Mouse (Mus musculus) kidney, adult 2 months (tissue): ENCODE results near the gene Rfwd3. TPM values are rescaled to one million over a fixed set of nuclear protein-coding genes. Genes with fewer than 3 reads are reported as not detected.

Experiments
- DNase-seq: peaks from one replicate; pipeline ENCODE4 v3.0.0; 2021
- H3K27ac ChIP-seq: fragments of 200-500 bp; 2 replicates; pipeline ENCODE4 v1.5.1; 2012; ENCODE audit warnings: low read depth, low read length, control low read depth, inconsistent platforms; ENCODE audit not compliant: insufficient read depth
- H3K27me3 ChIP-seq: fragments of 200-500 bp; replicated peaks from 2 replicates; pipeline ENCODE4 v1.6.1; 2012; ENCODE audit warnings: mild to moderate bottlenecking, moderate library complexity, low read length, inconsistent platforms; ENCODE audit not compliant: control insufficient read depth, insufficient read depth
- H3K36me3 ChIP-seq: fragments of 200-500 bp; 2 replicates; pipeline ENCODE4 v1.6.1; 2012; ENCODE audit warnings: mild to moderate bottlenecking, moderate library complexity, low read length, inconsistent platforms; ENCODE audit not compliant: control insufficient read depth, insufficient read depth
- H3K4me1 ChIP-seq: fragments of 200-500 bp; 2 replicates; pipeline ENCODE4 v1.6.1; 2011; ENCODE audit warnings: low read length; ENCODE audit not compliant: control insufficient read depth, insufficient read depth
- H3K4me3 ChIP-seq: fragments of 200-500 bp; 2 replicates; pipeline ENCODE4 v1.5.1; 2011; ENCODE audit warnings: mild to moderate bottlenecking, low read depth, low read length, control low read depth; ENCODE audit not compliant: insufficient read depth
- CTCF ChIP-seq: fragments of 200-500 bp; conservative IDR thresholded peaks from 2 replicates; pipeline ENCODE4 v1.5.1; 2011; ENCODE audit warnings: low read depth, mild to moderate bottlenecking, control low read depth, low read length, moderate library complexity, mixed read lengths; ENCODE audit not compliant: insufficient read depth, insufficient read length
- POLR2A ChIP-seq: fragments of 200-500 bp; IDR thresholded peaks from one replicate; pipeline ENCODE4 v1.6.1; 2011; ENCODE audit warnings: low read depth, low read length, control low read depth
- WGBS: fragments of 180-500 bp; shearing (Covaris S2); methylation state at CpG from one replicate; pipeline ENCODE4 v1.1.7; 2018; 5-methylcytosine and 5-hydroxymethylcytosine counted together
- polyA plus RNA-seq: library from polyadenylated mRNA; depleted of rRNA; stranded (reverse); fragments of >200 nt; gene quantifications from 2 replicates; pipeline ENCODE4 v1.2.3, GENCODE M21; 2012; rRNA removed

The Rfwd3 gene
- polyA plus RNA-seq = 11.3 and 11.6 TPM in 2 replicates

- H3K4me3 ChIP-seq = peak within 1 kb of the TSS; percentile 81
- no peaks in the 10 kb centered on the region for H3K27me3 ChIP-seq
- TF ChIP-seq POLR2A (peak; percentile 60), CTCF (no peak)
- no peaks in the 10 kb centered on the region; the same call in 1 of the 2 replicates for H3K36me3 ChIP-seq
- H3K4me1 ChIP-seq = 0 out of 2 replicates have a peak, but pooled peaks cover 2% of the 10 kb centered on the region
- WGBS = under 1% methylated on average over 67 of the region's 67 CpGs
- H3K27ac ChIP-seq = peak within 1 kb of the TSS; percentile 65
- DNase-seq = peak; percentile 99
Measured at GRCm38 (mm10) chr8:111299821-111300568, at the start of gene Rfwd3. Rfwd3 (minus strand) TSS chr8:111300222.

DNA sequence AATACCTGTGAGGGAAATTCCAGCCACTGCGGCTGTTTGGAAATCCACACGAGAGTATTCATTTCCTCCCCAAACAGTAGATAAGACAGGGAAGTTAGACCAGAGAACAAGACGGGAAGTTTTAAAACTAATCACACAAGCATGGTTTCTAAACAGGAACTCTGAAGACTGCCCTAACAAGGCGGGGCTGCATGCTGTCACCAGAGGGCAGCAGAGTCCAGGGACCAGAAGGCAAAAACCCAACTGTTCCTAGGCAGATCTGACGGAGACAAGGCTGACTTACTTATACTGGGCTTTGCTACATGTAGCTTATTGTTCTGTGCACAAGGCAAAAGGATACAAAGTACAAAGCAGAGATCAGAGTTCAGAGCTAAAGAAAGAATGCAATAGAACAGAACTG is 43.2 kb upstream of the Rfwd3 start:
- WGBS = 7% methylated on average over 5 of the region's 5 CpGs
- TF ChIP-seq CTCF = peak; percentile 98
- TF ChIP-seq POLR2A = no peak
- Histone ChIP-seq H3K27me3 (no peaks in the 10 kb centered on the region), H3K36me3 (no peaks in the 10 kb centered on the region), H3K27ac (no peak overlapping the region), H3K4me1 (peaks cover 2% of the 10 kb centered on the region; the same call in 1 of the 2 replicates), H3K4me3 (no peak overlapping the region)
- peak; percentile 85 for DNase-seq

DNA sequence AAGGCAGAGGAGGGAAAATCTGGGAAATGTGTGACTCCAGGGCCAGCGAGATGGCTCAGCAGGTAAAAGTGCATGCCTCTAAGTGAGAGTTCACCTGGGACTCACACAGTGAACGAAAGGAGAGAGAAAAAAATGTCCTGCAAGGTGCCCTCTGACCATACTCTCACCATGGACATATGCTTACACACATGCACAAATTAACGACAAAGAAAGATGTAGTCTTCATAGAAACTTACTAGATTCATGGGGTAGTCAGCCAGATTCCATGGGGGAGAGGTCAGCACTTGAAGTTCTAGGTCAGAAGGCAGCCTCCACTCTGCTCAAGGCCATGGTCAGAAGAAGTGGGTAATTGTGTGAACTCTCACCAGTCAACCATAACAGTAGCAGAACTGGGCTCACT is 40.2 kb upstream of the Rfwd3 start:
- WGBS = 66% methylated on average over 3 of the region's 3 CpGs
- no peak for TF ChIP-seq CTCF
- no peak for TF ChIP-seq POLR2A
- Histone ChIP-seq H3K4me3 (no peak overlapping the region), H3K27me3 (no peaks in the 10 kb centered on the region), H3K36me3 (no peaks in the 10 kb centered on the region), H3K4me1 (peaks cover 2% of the 10 kb centered on the region; the same call in 1 of the 2 replicates), H3K27ac (no peak overlapping the region)
- DNase-seq = no peak

GRCm38 (mm10) chr8:111338370-111339208 is 38.6 kb upstream of the Rfwd3 start:
- no peak for DNase-seq
- TF ChIP-seq POLR2A (no peak), CTCF (no peak)
- H3K27me3 ChIP-seq = no peaks in the 10 kb centered on the region
- peak overlapping the region; percentile 74; the same call in 1 of the 2 replicates for H3K4me3 ChIP-seq
- peaks cover 2% of the 10 kb centered on the region; the same call in 1 of the 2 replicates for H3K4me1 ChIP-seq
- 40% methylated on average over 12 of the region's 12 CpGs for WGBS
- H3K36me3 ChIP-seq = no peaks in the 10 kb centered on the region
- 0 out of 2 replicates have a peak overlapping the region, but pooled peaks have one; percentile 36 for H3K27ac ChIP-seq

- TF ChIP-seq POLR2A (no peak), CTCF (no peak)
- DNase-seq = peak; percentile 74
- H3K36me3 ChIP-seq = no peaks in the 10 kb centered on the region
- peak within 1 kb of the TSS; percentile 36 for H3K27ac ChIP-seq
- peaks cover 2% of the 10 kb centered on the region; the same call in 1 of the 2 replicates for H3K4me1 ChIP-seq
- peak within 1 kb of the TSS; percentile 74 for H3K4me3 ChIP-seq
- under 1% methylated on average over 29 of the region's 29 CpGs for WGBS
- H3K27me3 ChIP-seq = no peaks in the 10 kb centered on the region
Measured at GRCm38 (mm10) chr8:111337890-111338347, 37.9 kb upstream of the Rfwd3 start, which contains the start of gene Mlkl. Mlkl (minus strand) TSS chr8:111338177.

DNA sequence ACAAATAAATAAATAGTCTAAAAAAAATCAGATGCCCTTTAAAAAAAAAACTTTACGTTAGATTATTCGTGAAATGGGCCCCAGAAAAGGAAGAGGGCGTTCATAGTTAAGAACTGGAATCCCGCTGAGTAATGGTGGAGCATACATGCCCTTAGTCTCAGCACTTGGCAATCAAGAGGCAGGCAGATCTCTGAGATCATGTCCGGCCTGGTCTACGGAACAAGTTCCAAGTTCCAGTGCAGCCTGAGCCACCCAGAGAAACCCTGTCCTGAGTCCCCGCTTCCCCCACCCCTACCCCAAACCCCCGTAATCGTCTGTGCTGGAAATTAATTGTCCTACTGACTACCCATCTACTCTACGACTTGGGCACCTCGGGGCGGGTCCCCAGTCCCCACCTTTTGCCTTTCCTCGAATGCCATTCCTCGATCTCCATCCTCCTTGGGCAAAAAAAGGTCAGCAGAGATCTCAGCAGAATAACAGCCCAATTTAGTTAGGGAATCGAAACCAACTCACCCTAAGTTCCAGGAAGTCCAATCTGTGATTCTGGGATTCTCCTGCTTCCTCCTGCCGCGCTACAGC is 37.4 kb upstream of the Rfwd3 start:
- TF ChIP-seq CTCF (no peak), POLR2A (no peak)
- 20% methylated on average over 17 of the region's 17 CpGs for WGBS
- no peak overlapping the region; the same call in 1 of the 2 replicates for H3K27ac ChIP-seq

GRCm38 (mm10) chr8:111336692-111337091 is 36.7 kb upstream of the Rfwd3 start:
- TF ChIP-seq CTCF (no peak), POLR2A (no peak)
- no peaks in the 10 kb centered on the region for H3K27me3 ChIP-seq
- 0 out of 2 replicates have a peak overlapping the region, but pooled peaks have one; percentile 15 for H3K4me3 ChIP-seq
- H3K36me3 ChIP-seq = no peaks in the 10 kb centered on the region
- no peak for DNase-seq
- 89% methylated on average over 4 of the region's 4 CpGs for WGBS
- peaks cover 2% of the 10 kb centered on the region; the same call in 1 of the 2 replicates for H3K4me1 ChIP-seq
- H3K27ac ChIP-seq = no peak overlapping the region

More for the DNA sequence above, 37.4 kb upstream of the Rfwd3 start:
- H3K4me3 ChIP-seq = peak overlapping the region; percentile 74
- H3K27me3 ChIP-seq = no peaks in the 10 kb centered on the region
- peak; percentile 33 for DNase-seq
- no peaks in the 10 kb centered on the region for H3K36me3 ChIP-seq
- peaks cover 2% of the 10 kb centered on the region; the same call in 1 of the 2 replicates for H3K4me1 ChIP-seq
